Mouse (Mus musculus) kidney, adult 9 months (tissue): ENCODE results near the gene 1700056E22Rik.

Experiments used
- DNase-seq: peaks from one replicate; pipeline ENCODE4 v3.0.0; 2022

The 1700056E22Rik gene

DNA sequence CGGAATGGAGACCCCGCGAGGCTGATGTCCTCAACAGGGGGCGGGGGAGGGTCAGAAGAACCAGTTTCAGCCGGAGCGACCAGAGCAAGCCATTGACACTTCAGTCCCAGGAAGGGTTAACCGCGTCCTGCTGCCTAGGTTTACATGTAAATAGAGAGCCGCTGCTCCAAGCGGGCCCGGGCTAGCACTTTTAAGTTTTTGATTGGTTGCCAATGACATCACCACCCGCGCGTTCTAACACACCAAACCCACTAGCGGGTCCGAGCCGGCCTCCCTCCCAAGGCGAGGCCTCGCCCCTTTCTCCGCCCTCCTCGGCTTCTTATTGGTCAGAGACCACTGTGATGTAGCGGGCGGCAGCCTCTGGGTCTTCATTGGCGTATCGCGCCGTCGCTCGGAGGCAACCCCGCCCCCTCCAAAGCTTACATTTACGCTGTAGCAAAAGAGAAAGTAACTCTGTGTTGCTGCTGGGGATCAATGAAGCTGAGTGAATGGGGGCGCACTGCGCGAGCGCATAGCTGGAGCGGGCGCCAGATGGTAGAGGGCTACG is at the start of gene 1700056E22Rik:
Gene 1700056E22Rik, minus strand, starts transcription at position 291 of the 547 bp plus-strand sequence.
- DNase-seq: peak; percentile 99

DNA sequence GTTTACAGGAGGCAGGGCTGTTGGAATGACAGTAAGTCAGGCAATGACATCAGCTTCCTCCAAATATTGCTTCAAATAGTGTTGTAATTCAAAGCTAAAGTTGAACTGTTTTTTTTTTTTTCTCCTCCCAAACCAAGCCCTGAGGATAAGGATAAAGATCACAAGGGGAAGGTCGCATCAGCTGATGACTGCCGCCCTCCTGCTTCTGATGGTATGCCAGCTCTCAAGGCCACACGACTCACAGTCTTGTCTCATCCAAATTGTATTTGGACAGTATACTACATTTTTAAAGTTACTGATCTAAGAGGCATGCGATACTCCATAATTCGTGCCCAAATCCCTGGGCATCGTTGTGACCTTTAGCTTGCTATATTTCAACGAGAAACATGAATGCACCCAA is 49.1 kb upstream of the 1700056E22Rik start:
- no peak for DNase-seq

DNA sequence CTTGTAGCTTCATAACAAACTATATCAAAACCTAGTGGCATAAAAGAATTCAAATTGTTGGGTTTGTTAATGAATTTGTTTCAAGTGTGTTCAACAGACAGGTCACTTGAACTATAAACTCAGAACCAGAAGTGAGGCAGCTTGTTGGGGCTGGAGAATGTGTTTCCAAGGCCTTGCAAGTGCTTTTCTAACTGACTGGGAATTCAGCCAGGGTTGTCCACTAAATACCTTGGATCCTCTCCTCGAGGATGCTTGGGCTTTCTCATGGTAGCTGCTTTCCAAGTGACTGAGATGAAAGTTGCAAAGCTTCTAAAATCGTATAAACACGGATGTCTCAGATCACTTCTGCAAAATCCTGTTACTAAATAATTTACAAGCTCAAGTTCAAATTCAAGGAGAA is 48.6 kb upstream of the 1700056E22Rik start:
- DNase-seq: no peak

DNA sequence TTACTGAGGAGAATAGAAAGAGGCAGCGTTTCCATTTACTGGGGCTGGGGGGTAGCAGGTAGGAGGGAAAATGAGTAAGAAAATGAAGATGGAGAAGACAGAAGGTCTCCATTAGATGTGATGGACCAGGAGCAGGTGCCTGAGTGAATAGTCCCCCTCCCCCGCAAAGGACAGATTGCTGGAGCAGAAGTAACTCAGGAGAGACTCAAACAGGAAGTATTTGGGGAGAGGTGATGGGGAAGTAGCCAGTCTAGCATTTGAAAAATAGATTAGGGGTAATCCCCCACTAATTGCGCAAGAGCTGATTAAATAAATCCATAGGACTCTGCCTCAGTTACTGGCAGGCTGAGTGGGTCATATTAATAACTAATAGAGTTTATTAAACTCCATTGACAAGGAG is 45.2 kb upstream of the 1700056E22Rik start:
- no peak for DNase-seq

DNA sequence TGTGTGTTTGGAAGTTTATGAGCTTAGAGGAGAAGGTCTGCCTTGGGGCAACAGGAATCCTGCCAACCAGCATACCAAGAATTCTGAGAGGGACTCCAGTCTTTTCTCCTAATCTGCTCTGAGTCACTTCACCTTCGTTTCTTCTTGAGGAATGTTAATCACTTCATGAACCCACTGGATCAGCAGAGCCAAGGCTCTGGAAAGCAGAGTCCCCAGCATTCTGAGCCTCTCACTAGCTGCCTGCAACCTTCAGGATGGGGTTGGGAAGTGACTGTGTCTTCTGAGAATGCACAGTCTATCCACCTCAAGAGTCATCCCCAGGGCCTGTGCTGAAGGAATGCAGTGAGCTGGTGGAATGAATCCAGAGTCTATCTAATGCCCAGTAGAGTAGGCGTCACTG is 42.7 kb upstream of the 1700056E22Rik start:
- DNase-seq: no peak

DNA sequence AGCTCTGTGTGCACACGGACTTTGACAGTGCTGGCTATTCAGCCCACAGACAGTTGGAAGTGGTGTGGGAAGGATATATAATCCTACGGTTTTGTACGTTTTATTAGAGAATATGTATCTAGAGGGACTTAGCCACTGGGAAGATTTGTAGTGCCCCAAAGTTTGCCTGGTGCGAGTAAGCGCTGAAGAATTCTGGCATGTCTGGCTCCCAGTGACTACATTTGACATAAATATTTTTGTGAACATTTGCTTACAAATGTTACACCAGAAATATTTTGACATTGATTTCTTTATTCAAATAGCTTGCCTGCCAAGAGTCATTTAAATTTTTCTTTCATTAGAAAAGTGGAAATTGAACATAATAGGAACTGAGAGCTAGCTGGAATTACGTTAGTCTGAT is 42.0 kb upstream of the 1700056E22Rik start:
- no peak for DNase-seq

DNA sequence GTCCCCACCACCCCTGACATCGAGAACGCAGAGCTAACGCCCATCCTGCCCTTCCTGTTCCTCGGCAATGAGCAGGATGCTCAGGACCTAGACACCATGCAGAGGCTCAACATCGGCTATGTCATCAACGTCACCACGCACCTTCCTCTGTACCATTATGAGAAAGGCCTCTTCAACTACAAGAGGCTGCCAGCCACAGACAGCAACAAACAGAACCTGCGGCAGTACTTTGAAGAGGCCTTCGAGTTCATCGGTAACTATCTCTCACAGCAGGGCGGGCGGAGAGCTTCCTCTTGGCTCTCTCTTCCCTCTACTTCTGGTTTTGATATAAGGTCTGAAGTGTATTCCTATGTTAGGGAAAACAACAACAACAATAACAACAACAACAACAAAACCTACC is 34.9 kb upstream of the 1700056E22Rik start:
- no peak for DNase-seq

DNA sequence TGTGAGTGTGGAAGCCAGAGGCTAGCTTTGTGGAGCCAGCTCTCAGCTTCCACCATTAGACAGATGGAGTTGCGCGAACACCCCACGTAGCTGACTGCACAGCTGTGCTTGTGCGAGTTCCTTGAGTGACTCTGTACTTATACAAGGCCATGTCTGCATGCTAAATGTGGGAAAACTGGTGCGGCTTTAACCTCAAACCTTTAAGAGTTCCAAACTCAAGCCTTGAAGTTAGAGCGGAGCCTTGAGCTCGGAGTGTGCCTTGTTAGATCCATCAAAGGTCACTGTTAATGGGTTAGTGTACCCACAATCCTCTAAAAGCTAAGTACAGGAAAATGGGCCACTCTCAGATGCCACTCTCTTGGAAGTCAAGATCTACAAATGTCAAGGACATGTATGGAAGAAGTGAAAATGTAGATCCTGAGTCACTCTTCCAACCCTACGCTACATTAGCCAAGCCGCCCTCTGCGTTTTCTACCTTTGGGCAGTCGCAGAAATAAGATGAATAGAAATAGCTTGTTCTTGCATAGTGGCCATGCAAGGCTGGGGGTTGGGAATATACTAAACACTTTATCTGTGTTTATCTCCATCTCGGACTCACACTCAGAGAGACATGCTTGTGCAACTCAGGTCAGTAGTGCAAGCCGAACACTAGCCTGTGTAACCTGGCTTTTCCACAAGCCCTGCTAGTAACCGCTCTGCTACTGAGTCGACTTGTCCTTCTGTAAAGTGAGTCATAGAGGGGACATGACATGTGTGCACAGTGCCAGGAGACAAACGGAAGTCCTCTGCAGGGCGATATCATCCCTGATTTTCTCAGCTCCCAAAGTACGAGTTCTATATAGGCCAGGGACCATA is 33.8 kb upstream of the 1700056E22Rik start:
- no peak for DNase-seq

DNA sequence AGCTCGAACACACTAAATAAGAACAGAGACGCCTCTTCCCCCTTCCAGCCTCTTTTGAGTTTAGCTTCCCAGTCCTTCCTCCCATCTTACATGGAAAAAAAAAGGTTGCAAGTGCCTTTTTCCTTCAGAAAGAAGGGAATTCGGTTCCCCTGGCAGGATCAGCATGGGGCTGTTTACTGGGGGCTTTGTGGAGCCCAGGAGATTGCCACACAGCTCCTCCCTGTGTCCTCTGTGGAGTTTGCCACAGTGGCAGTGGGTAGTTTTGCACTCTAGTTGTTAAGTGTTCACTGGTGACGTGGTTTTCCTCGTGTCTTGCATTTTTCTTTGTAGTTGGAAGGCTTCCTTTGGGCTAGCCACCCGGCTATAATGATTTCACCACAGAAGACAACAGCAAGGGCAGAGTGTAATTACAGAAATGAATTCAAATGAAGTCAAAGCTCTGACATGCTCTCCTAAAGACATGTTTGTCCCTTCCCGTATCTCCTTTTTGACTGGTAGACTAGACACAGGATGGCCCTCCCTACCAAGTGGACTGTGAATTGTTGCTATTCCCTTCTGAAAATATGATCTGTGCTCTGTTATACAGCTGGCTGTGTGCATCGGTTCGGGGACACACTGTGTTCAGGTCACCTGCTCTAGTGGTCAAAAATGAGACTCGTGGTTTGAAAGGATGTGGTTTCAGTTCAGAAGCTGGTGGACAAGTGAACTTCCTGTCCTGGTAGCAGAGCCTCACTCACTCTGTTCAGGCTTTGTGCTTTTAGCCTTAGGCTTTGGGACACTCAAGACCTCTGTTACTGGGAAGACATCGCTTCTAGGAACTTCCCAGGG is 32.6 kb upstream of the 1700056E22Rik start:
- no peak for DNase-seq

DNA sequence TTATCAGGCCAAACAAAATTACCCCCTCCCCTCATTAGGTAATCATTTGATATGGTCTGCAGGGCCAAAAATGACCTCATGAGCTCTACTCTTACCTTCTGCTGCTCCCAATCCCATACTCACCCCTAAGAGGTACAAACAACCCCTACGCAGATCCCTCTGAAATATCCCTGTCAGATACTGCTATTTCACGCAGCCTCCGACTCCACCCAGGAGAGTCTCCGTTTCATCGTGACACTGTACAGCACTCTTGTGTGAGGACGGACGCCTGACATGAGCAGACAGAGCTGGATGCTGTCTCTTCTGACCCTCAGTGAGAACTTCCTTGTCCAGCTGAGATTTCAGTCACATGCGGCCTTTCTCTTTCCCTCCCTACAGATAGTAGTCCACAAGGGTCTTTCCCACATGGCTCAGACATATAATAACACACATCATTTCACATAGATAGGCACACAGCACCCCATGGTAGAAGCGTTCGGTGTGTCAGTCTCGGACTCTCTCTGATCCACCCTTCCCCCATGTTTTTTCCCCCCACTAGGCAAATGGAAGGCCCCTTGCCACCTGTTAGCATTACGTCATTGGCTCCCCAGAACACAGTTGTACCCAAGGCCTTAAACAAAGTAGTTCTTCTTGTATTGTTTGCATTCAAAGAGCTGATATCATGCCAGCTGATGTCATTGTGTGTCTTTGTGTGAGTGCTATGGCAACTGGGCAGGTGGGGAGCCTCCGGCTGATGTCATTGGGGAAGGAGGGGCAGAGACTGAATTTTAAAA is 31.7 kb upstream of the 1700056E22Rik start:
- DNase-seq: no peak

DNA sequence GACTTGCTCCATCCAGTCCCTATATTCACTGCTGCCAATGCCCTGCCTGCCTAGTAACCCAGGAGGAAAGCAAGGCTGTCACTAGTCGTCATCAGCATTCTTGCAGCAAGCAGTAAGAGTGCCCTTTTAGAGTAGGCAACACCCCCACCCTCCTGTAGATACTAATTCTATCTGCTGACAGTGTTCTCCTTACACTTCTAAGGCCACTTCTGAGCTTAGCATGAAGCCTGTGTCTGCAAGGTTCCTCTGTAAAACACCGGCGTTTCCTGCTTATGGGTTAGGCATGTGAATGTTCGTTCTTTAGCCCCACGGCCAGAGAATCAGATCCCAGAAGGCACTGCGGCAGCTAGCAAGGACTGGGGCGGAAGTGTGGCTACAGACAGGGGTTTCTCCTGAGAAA is 30.2 kb upstream of the 1700056E22Rik start:
- DNase-seq: no peak

DNA sequence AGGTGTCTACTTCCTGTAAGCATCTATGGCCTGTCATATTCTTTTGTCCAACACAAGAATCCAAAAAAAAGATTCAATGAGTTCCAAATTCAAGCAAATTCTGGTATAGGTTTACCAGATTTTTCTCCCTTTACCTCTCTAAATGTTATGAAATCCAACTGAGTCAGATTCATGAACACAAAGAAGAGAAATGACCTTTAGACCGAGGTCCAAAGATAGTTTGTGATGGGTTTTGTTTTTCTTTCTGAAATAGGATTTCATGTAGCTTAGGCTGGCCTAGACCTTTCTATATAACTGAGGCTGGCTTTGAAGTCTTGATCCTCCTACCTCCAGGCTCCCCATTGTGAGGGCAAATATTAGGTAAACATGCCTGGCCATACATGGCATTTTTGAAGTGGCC is 27.8 kb upstream of the 1700056E22Rik start:
- DNase-seq: no peak

DNA sequence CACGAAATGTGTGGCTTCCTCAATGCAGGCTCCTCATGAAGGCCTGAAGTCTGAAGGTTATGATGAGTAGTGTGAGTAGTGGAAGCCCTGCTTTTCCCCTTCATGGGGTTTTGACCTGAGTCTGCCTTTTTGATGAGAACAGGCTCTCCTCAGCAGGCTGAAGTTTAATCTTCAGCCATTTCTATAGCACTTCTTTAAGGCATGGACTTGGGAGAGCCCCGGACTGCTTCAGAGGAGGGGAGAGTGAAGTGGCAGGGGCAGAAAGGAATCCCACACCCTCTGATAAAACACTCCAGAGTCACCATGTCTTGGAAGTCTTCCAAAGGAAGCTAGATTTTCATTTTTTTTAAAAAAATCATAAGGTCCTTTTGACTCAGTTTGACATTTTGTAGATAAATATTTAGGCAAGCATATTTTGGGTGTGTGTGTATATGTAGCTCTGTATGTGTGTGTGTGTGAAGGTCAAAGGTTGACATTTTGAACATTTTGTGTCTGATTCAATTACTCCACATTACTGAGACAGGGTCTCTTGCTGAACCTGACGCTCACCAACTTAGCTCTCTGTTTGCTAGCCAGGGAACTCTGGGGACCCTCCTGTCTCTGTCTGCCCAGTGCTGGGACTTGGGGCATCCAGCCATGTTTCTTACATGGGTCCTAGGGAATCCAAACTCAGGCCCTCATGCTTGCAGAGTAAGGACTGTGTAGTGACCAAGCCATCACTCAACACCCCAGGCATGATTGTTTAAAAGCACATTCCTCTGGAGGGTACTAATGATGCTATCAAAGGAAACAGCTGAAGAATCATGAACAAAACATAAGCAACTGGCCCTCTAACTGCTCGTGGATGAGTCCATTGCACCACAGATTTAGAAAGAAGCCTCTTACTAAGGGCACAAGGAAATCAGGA is 27.0 kb upstream of the 1700056E22Rik start:
- no peak for DNase-seq

DNA sequence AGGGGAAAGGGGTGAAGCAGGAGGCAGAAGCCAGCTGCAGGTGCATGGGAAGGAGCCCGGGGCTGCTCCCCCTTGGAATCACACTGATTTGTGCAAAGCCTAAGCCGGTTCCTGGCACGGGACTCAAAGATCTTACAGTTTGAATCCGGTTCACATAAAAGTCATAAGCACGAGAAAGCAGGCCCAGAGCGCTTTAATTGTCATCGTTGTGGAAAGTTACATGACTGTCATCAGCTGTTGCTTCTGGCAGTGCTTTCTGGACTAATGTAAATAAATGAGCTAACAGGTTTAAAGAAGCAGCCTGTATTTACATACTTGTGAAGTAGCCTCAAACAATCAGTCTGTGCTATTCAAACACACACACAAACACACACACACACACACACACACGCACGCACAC is 26.3 kb upstream of the 1700056E22Rik start:
- DNase-seq: peak; percentile 43

DNA sequence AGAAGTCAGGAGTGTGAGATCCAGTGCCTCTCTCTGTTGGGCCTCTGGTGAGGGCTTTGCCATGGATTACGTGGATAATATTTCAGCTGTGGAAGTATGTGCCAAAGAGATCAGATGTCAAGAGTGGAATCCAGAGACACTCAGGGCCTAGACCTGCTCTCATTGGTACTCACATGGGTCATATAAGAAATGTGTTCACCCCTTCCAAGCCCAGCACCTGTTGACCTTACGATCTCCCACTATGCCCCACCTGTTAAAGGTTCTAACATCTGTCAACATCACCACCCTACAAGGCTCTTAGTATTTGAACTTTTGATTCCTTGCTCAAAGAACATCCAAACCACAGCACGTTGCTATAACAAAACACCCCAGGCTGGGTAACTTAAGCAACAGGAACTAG is 25.7 kb upstream of the 1700056E22Rik start:
- no peak for DNase-seq

DNA sequence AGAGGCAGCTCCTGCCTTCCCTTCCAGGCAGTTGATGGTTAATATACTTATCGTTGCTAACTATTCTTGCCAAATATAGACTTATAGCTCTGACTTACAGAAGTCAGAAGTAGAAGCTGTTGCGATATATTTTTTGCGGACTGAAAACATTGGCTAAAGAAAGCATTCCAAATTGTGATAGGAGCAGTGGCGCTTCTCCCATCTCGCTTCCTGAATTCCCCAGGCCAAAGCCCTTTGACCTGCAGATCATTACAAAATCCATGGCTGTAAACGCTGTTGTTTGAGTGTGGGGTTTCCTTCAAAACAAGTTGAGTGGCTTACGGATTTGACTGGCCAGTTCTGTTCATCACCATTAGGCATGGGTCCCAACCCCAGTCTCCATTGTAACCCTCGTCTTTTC is 24.1 kb upstream of the 1700056E22Rik start:
- DNase-seq: no peak

DNA sequence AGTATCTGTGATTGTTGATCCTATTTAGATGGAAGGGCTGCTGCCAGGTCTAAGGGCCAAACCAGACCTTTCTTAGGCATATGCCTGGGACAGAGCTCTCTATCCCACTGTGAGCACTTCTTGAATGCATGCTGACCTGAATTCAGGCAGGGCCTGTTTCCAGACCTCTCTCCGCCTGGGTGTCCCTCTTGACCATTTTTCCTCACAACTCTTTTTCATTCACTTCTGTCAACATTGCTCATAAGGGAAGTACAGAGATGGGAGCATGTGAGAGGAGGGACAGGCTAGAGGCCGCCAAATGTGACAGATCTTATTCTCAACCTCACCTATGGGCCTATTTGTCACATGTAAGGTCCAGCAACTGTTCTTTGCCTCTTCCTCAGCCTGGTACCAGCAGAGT is 20.1 kb upstream of the 1700056E22Rik start:
- no peak for DNase-seq

DNA sequence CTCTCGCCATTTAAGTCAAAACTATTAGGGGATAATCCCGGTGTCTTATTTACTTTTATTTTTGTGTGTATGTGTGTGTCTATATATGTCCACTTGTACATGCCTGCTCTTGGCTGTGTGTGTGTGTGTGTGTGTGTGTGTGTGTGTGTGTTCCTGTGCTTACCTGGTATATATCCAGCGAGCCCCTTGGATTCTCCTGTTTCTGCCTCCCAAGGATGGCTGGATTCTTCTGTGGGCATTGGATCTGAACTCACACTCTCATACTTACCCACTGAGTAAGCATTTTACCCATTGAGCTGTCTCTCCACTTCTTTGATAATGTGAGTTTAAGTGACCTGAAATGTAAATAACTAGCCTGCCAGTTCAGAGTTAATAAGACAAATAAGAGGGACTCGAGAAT is 19.6 kb upstream of the 1700056E22Rik start:
- no peak for DNase-seq

DNA sequence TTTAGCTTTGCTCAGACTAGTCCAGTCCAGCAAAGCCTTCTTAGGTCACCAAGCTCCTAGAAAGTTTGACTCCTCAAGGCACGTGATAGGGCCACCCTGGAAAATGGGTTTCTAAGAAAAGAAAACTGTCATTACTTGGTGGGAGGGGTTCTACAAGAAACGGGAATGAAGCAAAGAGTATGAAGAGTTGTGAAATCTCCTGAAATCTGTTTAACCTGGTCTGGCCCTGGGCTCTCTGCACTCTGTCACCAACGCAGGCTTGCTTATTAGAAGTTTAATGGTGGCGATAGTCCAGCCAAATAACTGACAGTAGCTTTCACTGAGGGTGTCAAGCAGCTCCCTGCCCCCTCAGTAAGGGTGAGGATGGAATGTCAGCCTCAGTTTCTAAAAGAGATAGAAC is 19.0 kb upstream of the 1700056E22Rik start:
- no peak for DNase-seq

DNA sequence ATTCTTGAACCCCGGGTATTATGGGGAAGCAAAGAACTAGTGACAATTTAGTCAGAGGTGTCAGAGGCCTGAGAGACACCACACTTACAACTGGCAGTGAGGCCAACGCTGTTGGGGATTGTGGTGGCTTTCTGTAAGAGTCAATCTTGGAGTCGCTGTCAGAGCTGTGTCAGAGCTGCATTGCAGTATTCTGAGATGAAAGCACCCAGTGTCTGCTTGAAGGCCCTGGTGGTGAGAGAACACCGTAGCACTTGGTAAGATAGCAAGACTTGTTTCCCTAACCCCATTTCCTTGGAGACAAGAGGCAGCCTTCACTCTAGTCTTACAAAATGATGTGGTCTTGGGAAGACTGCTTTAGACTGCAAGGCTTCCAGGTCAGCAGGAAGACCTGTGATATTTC is 18.2 kb upstream of the 1700056E22Rik start:
- no peak for DNase-seq

DNA sequence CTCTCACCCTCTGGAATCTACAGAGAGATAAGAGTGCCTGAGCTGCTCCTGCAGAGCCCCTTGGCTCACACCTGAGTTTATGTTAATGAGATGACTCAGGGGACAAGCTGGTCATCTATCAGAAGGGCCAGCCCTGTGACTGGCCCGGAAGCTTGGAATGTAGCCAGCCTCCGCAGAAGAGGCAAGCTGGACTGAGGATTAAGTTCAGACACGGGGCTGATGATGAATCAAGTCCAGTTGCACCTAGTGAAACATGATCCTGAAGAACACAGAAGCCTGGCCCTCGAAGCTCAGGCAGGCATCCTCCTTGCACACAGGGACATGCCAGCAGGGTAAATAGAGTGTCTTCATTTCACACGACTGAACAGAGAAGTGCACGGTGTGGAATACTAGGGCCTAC is 17.7 kb upstream of the 1700056E22Rik start:
- DNase-seq: no peak

DNA sequence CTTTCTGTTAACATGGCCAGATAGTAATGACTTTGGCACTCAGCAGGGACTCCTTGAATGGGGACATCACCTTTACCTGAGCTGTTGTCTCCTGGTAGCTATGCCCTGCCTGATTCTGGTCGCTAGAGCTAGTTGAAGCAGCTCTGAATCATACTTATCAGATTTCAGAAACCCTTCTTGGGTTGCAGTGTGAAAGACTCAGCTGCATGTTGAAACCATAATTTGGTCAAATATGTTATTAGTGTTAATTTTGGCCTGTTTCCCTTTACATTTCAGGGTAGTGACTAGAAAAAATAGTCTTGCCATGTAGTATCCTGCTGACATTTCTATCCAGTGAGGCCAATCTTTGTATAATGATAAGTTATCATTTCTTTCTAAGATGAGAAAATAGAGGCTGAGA is 17.2 kb upstream of the 1700056E22Rik start:
- DNase-seq: no peak
